ENCODE assay signal across 20 mouse cellular contexts in genomic region chr6:100420602-100421001, GRCm38 (mm10).
DNase-seq lines count a peak whose midpoint lies in the region; ATAC-seq and TF ChIP-seq lines count a peak whose summit lies in the region.
"Had no signal": no experiment of that assay in that cellular context is flagged by ENCODE, and none has a peak within 500 bp of the region (broad histone marks: within the 10 kb centered on the region; RNA-seq: fewer than 3 reads in every experiment).

No protein-coding gene starts in this region.

- TF ChIP-seq POLR2A in ES-Bruce4 (IDR thresholded peaks at IDR 0.05; ENCODE audit: insufficient read depth, low read length): no peak

- H3K4me1 ChIP-seq in ES-Bruce4 (ENCODE audit: control insufficient read depth, insufficient read depth, low read length): peaks cover 6% of the 10 kb centered on the region
- H3K4me1 ChIP-seq in limb, embryonic 15.5 days: peaks cover 32% of the 10 kb centered on the region

- TF ChIP-seq EP300 in ES-Bruce4 (IDR thresholded peaks at IDR 0.05; ENCODE audit: insufficient read depth, low read depth, low read length): peak; percentile 79

- H3K27ac ChIP-seq in ES-Bruce4 (ENCODE audit: insufficient read depth, low read length): peak overlapping the region; percentile 87
- 0 out of 2 replicates have a peak overlapping the region, but pooled peaks have one; percentile 1 for H3K27ac ChIP-seq in limb, embryonic 15.5 days
- H3K27ac ChIP-seq: embryonic facial prominence, embryonic 15.5 days; forebrain, embryonic 10.5 days; gastrocnemius, adult 2 months; heart, embryonic 13.5 days; hindbrain, embryonic 15.5 days had no signal

- H3K9ac ChIP-seq in ES-Bruce4 (ENCODE audit: low read depth, poor library complexity, severe bottlenecking): peak overlapping the region; percentile 3; the same call in 1 of the 2 replicates
- no peak overlapping the region for H3K9ac ChIP-seq in limb, embryonic 15.5 days
- H3K9ac ChIP-seq: embryonic facial prominence, embryonic 15.5 days; heart, embryonic 13.5 days; hindbrain, embryonic 15.5 days had no signal

- no peak for ATAC-seq in limb, embryonic 15.5 days (ENCODE audit: insufficient number of reproducible peaks, low FRiP score, low TSS enrichment, low read depth)
- ATAC-seq: forebrain, embryonic 14.5 days had no signal

- no peak overlapping the region for H3K4me2 ChIP-seq in limb, embryonic 15.5 days
- H3K4me2 ChIP-seq: embryonic facial prominence, embryonic 15.5 days; heart, embryonic 13.5 days; hindbrain, embryonic 15.5 days had no signal

- TF ChIP-seq CTCF in ES-Bruce4 (IDR thresholded peaks at IDR 0.05; ENCODE audit: low read depth, low read length): no peak

- intact Hi-C loops in left cerebral cortex, postnatal 4 days (cut with DNase I): no loop called here

- 0 out of 2 replicates have a peak overlapping the region, but pooled peaks have one; percentile 9 for H3K4me3 ChIP-seq in ES-Bruce4 (ENCODE audit: low read depth, low read length)
- no peak overlapping the region for H3K4me3 ChIP-seq in limb, embryonic 15.5 days
- H3K4me3 ChIP-seq: embryonic facial prominence, embryonic 15.5 days; erythroblast, embryonic 14.5 days; forebrain, embryonic 10.5 days; gastrocnemius, adult 2 months; heart, embryonic 13.5 days; hindbrain, embryonic 15.5 days had no signal

- H3K9me3 ChIP-seq in ES-Bruce4 (replicated peaks; ENCODE audit: control insufficient read depth, insufficient read depth, low read length, poor library complexity, severe bottlenecking): no peaks in the 10 kb centered on the region
- H3K9me3 ChIP-seq in limb, embryonic 15.5 days: no peaks in the 10 kb centered on the region
- H3K9me3 ChIP-seq: embryonic facial prominence, embryonic 15.5 days; forebrain, embryonic 10.5 days; heart, embryonic 13.5 days; hindbrain, embryonic 15.5 days had no signal

- no peaks in the 10 kb centered on the region for H3K36me3 ChIP-seq in ES-Bruce4 (ENCODE audit: control insufficient read depth, insufficient read depth, low read length, poor library complexity, severe bottlenecking)
- H3K36me3 ChIP-seq in limb, embryonic 15.5 days: no peaks in the 10 kb centered on the region
- H3K36me3 ChIP-seq: embryonic facial prominence, embryonic 15.5 days; forebrain, embryonic 10.5 days; heart, embryonic 13.5 days; hindbrain, embryonic 15.5 days had no signal

- peak; percentile 12 for DNase-seq in left cerebral cortex, postnatal 4 days
- no peak for DNase-seq in left cerebral cortex, adult 9 months (ENCODE audit: low spot score in 2 of 2)
- DNase-seq in ZHBTc4 (ENCODE audit: low read depth, low spot score): peak; percentile 76
- no peak for DNase-seq in cerebellum, adult 8-10 months
- DNase-seq in spleen, postnatal 4 days (ENCODE audit: low spot score in 2 of 2): no peak
- DNase-seq: adrenal gland, adult 2 months; adrenal gland, postnatal 25 days; cerebellum, adult 18-20 months; gastrocnemius, adult 2 months; gastrocnemius, postnatal 25 days; heart, adult 11 months; heart, postnatal 36 days had no signal

- no peaks in the 10 kb centered on the region for H3K27me3 ChIP-seq in ES-Bruce4 (ENCODE audit: control insufficient read depth, insufficient read depth, low read length, poor library complexity, severe bottlenecking)
- no peaks in the 10 kb centered on the region for H3K27me3 ChIP-seq in limb, embryonic 15.5 days
- H3K27me3 ChIP-seq: embryonic facial prominence, embryonic 15.5 days had no signal

- WGBS in limb, embryonic 15.5 days: 54% methylated on average over 3 of the region's 3 CpGs

Comparison
In these comparisons a context has a peak if more than half of its experiments do, and no peak if none do; other contexts are left out.
1. DNase-seq: peak in left cerebral cortex, postnatal 4 days (single experiment) and ZHBTc4 (single experiment); none in left cerebral cortex, adult 9 months (0 of 2), cerebellum, adult 8-10 months (single experiment) and spleen, postnatal 4 days (0 of 2).